Mouse (Mus musculus) heart, adult 2 months (tissue): ENCODE data around the gene Top3a.

ENCODE experiments used
- CTCF ChIP-seq: fragments of 200-600 bp; IDR thresholded peaks from 2 replicates; pipeline ENCODE4 v1.8.1; 2022; ENCODE audit warnings: antibody characterized with exemption, mild to moderate bottlenecking, moderate library complexity
- EP300 ChIP-seq: fragments of 200-500 bp; IDR thresholded peaks from 2 replicates; pipeline ENCODE4 v1.6.1; 2011; ENCODE audit warnings: low read depth, low read length, control low read depth; ENCODE audit not compliant: insufficient read depth
- POLR2A ChIP-seq: fragments of 200-500 bp; IDR thresholded peaks from 2 replicates; pipeline ENCODE4 v1.6.1; 2011; ENCODE audit warnings: mild to moderate bottlenecking, low read depth, low read length, control low read depth; ENCODE audit not compliant: insufficient read depth

DNA sequence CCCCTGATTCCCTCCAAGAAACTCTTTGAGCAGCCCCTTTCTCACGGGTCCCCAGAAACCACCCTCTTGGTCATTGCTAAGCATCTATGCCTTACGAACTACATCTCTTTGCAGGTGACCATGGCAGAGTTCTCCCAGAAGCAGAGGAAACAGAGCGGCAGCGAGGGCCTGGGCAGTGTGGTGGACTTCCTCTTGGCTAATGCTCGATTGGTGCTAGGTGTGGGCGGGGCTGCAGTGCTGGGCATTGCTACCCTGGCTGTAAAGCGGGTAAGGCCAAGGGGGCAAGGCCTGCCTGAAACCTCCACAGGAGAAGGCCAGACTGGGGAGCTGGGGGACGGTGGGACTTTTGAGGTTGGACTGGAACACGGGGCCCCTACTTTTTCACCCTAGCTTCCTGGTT lies 47.0 kb downstream of the Top3a start:
- TF ChIP-seq CTCF (no peak), POLR2A (no peak), EP300 (no peak)
